Mouse (Mus musculus) neural tube, embryonic 10.5 days (tissue): ENCODE results near the gene Pakap.

Experiments
- DNase-seq: peaks from one replicate; pipeline ENCODE4 v3.0.0-alpha.2; 2017; ENCODE audit warnings: low spot score; ENCODE audit errors: extremely low spot score

Gene Pakap

GRCm38 (mm10) chr4:57797548-57798285 is 229.7 kb downstream of the Pakap start:
- no peak for DNase-seq

GRCm38 (mm10) chr4:57798286-57799018 is 230.5 kb downstream of the Pakap start:
- no peak for DNase-seq

GRCm38 (mm10) chr4:57799297-57799696 is 231.3 kb downstream of the Pakap start:
- DNase-seq = no peak

GRCm38 (mm10) chr4:57801239-57801638 is 233.3 kb downstream of the Pakap start:
- DNase-seq = no peak

GRCm38 (mm10) chr4:57801986-57802385 is 234.0 kb downstream of the Pakap start:
- no peak for DNase-seq

- DNase-seq = no peak
Observed at GRCm38 (mm10) chr4:57802411-57802810, 234.4 kb downstream of the Pakap start.

GRCm38 (mm10) chr4:57804902-57805301 is 236.9 kb downstream of the Pakap start:
- DNase-seq = no peak

- DNase-seq = no peak
Observed at GRCm38 (mm10) chr4:57809449-57809848, 241.5 kb downstream of the Pakap start.

GRCm38 (mm10) chr4:57812075-57812474 is 244.1 kb downstream of the Pakap start:
- DNase-seq = no peak

- DNase-seq = no peak
Observed at GRCm38 (mm10) chr4:57812916-57813575, 245.1 kb downstream of the Pakap start.

- no peak for DNase-seq
Observed at GRCm38 (mm10) chr4:57813576-57813945, 245.6 kb downstream of the Pakap start.

- DNase-seq = no peak
Observed at GRCm38 (mm10) chr4:57815355-57815754, 247.4 kb downstream of the Pakap start.

GRCm38 (mm10) chr4:57816146-57816545 is 248.2 kb downstream of the Pakap start:
- DNase-seq = no peak

GRCm38 (mm10) chr4:57820839-57821374 is 252.9 kb downstream of the Pakap start:
- no peak for DNase-seq

- no peak for DNase-seq
Observed at GRCm38 (mm10) chr4:57821556-57822356, 253.8 kb downstream of the Pakap start.

- DNase-seq = no peak
Observed at GRCm38 (mm10) chr4:57822641-57823040, 254.7 kb downstream of the Pakap start.

GRCm38 (mm10) chr4:57824626-57825240 is 256.8 kb downstream of the Pakap start:
- peak; percentile 61 for DNase-seq

- no peak for DNase-seq
Observed at GRCm38 (mm10) chr4:57826272-57826671, 258.3 kb downstream of the Pakap start.

GRCm38 (mm10) chr4:57829131-57829530 is 261.2 kb downstream of the Pakap start:
- DNase-seq = no peak

- DNase-seq = no peak
Observed at GRCm38 (mm10) chr4:57829740-57830139, 261.8 kb downstream of the Pakap start.

GRCm38 (mm10) chr4:57832318-57832717 is 264.3 kb downstream of the Pakap start:
- no peak for DNase-seq
